Mouse (Mus musculus) cerebral cortex, adult 2 months (tissue): ENCODE results near the gene Vangl1.

Experiments used
- WGBS: fragments of 180-500 bp; shearing (Covaris S2); methylation state at CpG from one replicate; pipeline ENCODE4 v1.1.7; 2018; 5-methylcytosine and 5-hydroxymethylcytosine counted together

Vangl1 gene

DNA sequence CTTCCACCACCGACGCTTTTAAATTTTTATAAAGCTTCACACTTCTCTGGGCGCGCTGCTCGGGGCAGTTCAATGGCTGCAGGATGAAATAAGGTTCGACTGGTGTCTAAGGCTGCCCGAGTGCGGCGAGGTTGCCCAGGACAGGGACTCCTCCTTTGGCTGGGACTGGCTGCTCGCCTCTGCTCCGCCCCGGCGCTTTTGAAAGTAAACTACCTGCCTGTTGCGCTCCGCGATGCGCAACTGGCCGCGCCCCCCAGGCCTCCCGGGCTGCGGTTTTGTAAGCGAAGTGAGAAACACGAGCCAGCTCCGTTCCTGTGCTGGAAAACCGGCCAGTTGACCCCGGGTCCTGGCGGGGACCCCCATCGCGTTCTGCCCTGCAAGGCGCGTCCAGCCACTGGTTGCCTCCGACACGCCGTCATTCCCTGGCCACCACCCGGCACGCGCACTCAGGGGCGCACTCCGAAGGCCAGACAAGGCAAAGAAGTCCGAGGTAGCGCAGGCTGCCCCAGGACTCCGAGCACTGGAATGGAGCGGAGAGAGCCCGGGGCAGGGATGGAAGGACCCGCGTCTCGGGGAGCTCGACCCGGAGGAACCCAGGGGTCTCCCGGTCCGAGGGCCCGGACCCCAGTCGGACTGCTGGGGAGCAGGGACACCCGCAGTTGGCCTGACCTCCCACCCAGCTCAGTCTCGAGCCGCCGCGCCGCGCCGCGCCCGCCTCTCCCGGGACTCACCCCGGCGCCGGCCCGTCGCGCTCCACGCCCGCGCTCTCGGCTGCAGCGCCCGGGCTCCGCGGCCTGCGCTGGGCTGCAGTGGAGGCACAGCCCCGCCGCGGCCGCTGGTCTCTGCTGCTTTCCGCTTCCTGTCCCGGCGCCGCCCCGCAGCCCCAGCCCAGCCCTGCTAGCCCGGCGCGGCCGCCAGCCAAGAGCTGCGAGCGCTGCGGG lies at the start of gene Vangl1:
TSS of gene Vangl1 (minus strand) at position 913 of the 941 bp plus-strand sequence.
- WGBS = under 1% methylated on average over 89 of the region's 95 CpGs

DNA sequence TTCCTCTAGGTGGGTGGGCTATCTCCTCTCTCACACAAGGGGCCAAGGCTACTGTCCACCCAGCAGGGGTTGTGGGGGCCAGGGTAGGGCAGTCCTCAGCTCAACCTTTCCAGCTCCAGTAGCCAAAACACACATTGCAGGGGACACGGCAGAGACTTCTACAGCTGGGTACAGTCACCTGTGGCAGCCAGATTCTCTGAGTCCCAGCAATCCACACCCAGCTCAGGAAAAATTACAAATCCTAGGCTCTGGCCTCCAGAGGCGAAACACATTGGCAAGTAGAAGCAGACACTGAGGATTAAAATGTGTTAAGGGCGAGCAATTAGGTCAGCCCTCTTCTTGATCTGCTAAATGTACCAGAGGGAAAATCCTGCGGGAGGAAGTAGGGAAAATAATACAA lies 49.1 kb upstream of the Vangl1 start:
- WGBS = 73% methylated on average over 4 of the region's 4 CpGs

DNA sequence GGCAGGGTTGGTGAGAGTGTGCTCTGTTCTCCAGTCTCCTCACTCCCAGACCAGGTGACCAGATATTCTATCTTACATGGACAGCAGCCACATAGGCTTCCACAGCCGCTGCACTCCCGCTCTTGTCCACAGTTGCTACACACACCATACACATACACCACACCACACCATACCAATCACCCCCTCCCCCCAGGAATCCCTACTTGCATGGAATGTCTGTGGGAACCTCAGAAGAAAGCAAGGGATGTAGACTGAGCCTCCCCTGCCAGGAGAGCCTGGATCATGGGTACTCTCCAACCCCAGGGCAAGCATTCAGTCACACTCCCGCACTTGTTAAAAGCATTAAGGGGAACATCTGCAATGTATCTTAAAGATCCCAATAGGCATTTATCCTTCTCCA lies 48.4 kb upstream of the Vangl1 start:
- 88% methylated on average over 3 of the region's 3 CpGs for WGBS

DNA sequence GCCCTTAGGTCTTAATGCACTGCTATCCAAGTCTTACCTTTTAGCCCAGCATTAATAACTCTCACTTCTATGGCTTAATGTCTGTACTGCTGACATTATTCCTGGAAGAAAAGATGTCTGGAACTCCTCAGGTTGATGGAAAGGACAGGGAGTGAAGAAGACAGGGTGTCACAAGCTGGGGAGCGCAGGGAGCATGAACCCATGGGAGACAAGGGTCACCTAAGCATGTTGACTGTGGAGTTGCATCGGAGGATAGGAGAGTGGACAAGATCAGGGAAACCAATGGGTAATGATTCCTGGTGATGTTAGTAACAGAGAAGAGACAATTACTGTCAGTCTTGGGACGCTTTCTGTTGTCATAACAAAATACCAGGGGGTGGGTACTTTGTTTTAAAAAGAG lies 46.4 kb upstream of the Vangl1 start:
- WGBS = over 99% methylated on average over 3 of the region's 3 CpGs

DNA sequence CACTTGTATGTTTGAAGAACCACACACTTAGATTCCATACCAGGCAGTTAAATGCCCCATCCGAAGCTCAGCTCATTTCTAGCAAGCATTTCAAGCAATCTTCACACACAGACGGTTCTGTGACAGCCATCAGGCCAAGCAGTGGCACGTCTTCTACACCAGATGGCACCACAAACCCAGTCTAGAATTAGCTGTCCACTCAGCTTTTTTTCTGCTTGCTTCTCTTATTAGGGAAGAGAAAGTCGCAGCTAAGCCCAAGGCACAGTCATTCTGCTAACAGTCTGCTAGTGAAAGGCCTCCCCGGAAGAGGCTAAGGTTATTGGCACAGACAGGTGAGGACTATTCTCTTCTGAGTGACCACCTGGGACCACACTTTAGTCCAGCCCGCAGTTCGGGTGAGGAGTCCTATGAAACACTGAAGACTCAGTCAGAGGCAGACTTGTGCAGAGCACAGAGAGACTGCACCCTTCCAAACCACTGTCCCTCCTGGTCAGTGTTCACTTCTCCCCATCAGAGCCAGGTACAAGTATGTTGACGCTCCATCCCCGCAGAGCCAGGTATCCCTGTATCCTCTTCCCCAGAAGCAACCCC lies 45.0 kb upstream of the Vangl1 start:
- WGBS = 48% methylated on average over 9 of the region's 9 CpGs

DNA sequence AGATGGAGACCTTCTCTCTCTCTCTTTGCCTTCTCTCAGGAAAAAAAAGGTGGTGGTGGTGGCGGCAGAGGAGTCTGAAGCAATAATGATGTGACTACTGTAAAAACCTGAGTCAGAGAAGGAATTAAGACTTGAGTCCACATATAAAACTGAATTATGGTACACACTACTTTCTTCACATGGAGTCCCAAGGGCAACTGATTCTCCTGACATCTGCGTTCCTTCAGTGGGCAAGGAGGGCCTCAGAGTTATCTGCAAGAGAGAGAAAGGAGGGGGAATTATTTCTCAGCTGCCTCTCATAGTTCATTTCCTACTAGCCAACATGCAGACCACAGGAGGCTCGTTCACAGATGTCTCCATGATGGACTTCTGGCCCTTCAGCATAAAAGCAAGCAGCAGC lies 40.1 kb upstream of the Vangl1 start:
- WGBS = 91% methylated on average over 3 of the region's 3 CpGs

DNA sequence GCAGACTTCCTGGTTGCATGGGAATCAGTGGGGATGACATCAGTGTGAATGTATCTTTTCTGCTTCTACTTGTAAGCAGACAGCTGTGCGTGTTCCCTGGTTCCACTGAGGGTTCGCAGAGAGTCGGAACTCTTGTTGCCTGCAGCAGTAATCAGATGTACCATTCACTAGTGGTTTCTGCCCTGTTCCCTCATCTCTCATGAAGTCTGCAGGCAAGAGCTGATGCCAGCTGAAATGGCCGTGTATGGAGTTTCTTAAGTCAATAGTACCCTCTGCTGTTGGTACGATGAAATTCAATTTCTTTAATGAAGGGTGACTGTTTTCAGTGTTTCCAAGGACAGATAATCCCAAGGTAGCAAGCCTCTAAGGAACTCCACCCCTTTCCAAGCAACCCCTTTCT lies 38.4 kb upstream of the Vangl1 start:
- 30% methylated on average over 5 of the region's 5 CpGs for WGBS

DNA sequence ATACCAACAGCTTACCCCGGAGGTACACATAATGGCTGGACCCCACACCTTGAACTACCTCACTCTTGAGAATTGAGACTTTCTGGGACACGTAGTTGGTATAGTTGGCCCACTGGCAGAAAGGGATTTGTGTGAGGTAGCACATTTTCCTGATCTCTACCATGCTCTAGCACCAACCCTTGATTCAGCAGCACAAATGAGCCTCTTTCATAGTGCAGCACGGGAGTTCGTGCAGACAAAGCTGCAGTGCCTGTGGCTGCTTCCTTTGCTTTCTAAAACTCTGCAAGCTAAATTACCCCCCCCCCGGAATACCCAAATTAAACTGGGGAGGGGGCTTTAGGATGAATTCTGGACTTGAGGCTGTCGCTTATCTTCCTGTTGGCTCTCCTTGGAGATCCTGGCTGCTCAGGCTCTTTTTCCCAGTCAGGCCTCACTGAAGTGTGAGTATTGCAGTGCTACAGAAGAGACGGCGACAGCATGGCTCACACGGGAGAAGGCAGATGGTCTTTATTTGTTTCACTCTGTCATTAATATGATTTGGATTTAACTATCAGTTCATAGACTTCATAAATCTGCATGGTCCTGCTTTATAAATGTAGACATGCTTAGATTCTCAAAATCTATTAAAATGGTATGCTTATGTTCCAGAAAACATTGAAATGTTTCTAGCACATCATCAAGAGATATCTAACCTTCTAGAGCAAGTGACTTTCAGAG lies 27.1 kb upstream of the Vangl1 start:
- WGBS = 89% methylated on average over 9 of the region's 9 CpGs

DNA sequence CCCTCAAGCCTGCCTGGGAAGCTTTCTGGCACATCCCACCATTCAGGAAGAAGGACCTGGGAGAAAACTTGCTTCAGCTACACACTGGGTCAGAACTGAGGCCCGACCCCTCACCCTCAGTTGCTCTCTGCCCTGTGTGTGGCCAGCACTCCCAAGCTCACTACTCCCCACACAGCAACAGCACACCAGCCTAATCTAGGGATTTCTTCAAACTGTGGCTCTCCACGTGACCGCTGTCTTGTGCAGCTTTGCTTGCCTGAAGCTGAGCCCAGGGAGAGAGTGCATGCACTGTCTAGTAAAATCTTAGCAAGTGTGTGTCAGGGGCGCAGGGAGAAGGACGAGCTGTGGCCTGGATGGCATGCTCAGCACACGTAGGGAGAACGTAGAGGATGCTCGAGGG lies 18.3 kb upstream of the Vangl1 start:
- WGBS = 92% methylated on average over 8 of the region's 8 CpGs

DNA sequence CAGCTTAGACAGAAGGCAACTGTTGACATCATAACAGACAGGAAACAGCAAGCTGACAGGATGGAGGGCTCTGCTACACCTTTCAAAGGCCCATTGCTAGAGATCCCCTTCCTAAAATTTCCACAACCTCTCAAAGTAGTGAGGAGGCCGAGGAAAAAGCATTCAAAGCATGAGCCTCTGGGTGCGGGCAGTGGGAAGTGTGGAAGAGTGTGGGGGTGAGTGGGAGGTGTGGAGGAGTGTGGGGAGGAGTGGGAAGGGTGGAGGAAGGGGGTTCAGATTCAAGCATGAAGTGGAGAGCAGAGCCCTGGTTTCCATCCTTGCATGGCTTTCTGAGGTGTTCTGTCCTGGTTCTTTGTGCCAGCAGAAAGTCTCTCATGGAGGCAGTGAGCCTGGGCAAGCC lies 13.8 kb upstream of the Vangl1 start:
- WGBS = 78% methylated on average over 2 of the region's 2 CpGs

DNA sequence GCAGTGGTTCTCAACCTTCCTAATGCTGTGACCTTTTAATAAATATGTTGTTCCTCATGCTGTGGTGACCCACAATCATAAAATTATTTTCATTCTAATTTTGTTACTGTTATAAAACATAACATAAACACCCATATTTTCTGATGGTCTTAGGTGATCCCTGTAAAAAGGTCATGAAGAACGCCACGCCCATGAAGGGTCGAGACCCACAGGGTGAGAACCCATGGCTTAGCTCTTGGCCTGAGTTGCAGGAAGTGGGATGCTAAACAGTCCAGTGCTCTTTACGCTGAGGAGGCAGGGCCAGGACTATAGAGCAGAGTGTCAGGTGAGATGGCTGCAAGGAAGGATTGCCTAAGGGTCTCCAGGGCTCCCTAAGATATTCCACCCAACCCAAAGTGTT lies 10.2 kb upstream of the Vangl1 start:
- 93% methylated on average over 4 of the region's 4 CpGs for WGBS

DNA sequence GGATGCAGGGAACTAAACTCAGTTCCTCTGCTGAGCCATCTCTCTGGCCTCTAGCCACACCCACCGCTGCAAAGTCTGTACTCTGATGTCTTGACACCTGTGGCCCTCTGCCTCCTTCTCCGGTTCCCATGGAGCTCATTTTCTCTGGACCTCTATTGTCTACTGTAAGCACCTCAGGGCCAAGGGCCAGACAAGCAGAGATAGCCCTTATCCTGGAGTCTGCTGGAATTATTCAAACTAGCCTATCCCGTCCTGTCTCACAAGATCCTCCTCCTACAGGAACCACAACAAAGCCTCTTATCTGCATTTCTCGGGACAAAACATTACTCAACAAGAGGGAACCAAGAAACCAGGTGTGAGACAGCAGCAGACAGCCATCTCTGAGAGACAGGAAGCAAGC lies 9.8 kb upstream of the Vangl1 start:
- WGBS = 88% methylated on average over 4 of the region's 4 CpGs

DNA sequence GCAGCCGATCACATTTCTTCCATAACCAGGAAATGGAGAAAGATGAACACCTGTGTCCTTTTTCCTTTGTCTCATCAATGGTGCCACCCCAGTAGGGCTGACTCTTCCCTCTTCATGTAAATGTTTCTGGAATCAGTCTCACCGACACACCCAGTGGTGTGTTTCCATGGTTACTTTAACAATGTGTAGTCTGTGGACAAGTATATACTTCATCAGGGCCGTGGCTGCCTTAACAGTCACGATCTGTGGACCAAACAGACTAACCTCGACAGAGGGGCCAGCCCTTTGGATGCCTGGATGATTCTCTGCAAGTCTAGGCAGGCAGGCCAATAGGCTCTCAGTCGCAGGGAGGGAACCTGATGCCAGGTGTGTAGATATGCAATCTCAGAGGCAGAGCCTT lies 8.4 kb upstream of the Vangl1 start:
- 63% methylated on average over 6 of the region's 6 CpGs for WGBS

DNA sequence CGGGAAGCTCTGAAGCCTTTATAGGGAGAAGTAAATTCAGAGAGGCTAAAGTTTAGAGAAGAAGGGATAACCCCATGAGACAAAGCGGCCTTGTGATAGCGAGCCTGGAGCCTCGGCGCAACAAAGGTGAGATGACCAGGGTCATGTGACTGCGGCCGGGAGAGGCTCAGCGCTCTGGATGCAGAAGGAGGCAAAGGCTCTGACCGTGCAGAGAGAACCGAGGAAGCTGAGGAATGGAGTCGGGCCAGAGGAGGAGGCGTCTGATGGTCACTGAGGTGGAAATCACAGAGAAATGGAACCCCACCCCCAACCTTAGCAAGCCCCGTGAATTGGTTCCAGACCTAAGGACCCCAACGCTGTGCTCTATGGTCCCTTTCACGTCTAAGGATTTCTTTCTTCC lies 7.8 kb upstream of the Vangl1 start:
- WGBS = 93% methylated on average over 15 of the region's 15 CpGs

DNA sequence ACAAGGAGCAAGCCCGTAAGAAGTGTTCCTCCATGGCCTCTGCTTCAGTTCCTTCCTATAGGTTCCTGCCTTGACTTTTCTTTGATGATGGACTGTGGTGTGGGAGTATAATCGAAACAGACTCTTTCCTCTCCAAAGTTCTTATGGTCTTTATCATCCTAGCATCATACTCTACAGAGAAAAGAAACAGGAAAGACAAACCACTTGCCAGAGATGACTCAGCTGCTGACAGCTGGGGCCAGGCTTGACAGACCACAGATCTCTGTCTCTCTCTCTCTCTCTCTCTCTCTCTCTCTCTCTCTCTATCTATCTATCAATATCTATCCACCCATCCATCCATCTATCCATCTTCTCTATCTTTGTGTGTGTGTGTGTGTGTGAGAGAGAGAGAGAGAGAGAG lies 6.8 kb upstream of the Vangl1 start:
- 84% methylated on average over 2 of the region's 2 CpGs for WGBS

DNA sequence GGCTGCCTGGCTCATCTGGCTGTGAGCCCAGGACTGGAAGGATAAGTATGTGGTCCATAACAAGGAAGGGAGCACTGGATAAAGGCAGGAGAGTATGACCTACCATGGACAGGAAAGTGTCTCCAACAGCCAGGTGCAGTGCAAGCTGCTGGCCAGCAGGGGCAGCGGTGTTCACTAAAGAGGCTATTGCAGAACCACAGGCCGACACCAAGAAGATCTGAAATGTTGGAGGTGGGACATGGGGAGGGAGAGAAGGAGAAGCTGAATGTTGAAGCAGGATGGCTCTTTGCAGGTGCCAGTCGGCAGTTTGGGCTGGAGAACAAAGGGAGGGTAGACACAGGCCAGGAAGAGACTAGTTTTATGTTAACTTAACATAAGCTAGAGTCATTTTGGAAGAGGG lies 6.3 kb upstream of the Vangl1 start:
- 75% methylated on average over 3 of the region's 3 CpGs for WGBS

DNA sequence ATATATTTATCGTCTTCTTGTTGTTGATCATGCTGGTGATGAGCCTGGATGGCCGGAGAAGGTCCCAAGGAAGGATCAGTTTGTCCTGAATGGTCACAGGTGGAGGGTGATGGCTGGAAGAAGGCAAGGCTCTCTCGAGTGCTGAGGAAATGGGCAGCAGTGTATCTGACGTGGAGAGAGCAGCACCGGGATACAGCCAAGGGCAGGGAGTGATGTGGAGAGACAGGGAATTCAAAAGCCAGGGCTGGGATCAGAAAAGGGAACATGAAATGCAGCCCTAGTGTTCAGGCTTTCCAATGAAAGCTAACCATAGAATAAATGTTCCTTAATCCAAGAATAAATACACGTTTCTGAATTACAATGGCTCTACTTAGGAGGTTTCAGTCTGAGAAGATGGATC lies 4.4 kb upstream of the Vangl1 start:
- 80% methylated on average over 6 of the region's 6 CpGs for WGBS

DNA sequence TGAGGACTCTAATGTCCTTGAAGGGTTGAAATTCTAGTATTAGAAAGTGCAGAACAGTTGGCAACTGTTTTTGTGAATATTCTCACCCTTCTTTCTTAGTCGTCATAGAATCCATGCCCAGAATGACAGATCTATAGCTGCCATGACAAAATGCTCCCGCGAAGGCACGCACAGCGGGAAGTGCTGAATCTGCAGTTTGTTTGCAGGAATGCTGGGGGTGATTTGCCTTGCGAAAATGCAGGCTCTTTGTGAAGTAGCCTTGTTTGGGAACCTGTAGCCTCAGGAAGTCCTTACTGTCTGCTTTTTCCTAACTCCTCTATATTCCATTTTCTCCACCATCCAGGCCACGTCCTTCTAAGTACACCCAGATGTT lies 951 bp upstream of the Vangl1 start:
- 17% methylated on average over 7 of the region's 7 CpGs for WGBS

DNA sequence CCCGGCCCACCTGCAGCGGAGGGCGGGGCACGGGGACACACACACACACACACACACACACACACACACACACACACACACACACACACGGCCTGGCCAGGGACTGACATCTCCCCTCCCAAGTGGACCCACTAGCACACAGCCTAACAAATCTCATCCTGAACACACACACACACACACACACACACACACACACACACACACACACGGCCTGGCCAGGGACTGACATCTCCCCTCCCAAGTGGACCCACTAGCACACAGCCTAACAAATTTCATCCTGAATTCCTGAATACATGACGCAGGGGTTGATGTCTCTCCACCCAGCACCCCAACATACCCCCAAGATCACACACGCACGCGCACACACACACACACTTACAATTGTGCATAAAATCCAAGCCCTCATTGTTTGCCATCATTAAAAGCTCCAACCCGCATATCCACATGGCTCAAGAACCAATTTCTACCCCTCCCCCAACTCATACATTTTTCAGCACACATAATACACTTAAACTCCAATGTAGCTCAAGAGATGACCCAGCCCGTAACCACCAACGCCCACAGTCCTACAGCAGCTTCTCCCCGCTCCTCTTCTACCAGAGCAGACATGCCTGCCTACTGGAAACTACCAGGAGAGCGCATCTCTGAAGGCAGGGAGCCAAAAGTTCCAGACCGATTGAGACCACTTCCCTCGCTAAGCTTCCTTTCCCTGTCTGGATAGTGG lies 403 bp upstream of the Vangl1 start:
- 7% methylated on average over 16 of the region's 17 CpGs for WGBS

DNA sequence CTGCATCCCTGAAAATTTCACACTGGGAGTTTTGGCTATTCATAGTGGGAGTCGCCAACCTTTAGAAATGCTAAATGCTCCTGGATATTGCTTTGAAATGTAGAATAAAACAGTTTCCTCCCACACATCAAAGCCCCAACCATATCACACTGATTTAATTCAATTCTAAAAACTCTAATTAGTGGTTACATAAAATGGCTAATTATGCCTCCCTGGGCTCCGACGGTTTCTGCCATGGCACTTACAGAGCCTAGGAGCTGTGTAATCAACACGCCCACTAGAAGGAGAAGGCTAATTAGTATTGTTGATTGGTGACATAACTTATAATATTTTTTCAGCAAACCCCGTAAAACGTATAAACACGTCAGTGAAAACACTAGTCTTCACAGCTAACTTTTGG lies 1.4 kb downstream of the Vangl1 start:
- 12% methylated on average over 7 of the region's 7 CpGs for WGBS

DNA sequence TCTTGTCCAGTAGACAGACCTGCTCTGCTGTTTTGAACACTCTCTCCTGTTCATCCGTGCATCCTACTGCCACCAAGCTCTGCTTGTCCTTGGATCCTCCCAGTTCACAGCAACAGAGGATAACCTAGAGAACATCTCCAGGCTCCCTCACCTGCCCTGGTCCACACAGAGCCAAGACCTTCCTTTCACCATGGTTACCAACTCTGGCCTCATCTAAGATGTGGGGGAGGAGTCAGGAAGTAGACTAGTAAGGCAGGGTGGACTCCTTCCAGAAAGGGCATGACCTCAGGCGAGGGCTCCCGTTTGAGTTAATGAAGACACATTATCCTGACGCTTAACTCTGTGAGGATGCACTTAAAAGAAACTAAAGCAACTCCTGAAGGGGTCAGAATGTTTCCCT lies 4.5 kb downstream of the Vangl1 start:
- WGBS = 80% methylated on average over 4 of the region's 4 CpGs

DNA sequence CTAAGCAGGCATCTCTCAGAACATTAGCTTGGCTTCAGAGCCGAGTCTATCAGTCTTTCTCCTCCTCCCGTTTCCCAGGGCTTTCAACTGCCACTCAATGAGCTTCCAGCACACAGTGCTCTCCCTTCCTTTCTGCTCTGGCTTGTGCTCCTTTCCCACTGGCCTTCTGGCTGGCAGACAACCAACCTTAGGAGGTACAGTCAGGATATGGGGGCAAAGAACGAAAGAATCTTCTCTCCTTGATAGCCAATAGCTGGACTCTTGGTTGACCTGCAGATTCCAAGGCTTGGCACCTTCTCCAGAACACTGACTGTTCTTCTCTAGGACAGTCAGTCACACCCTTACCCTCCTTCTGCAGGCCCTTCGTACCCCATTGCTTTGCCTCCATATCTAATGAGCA lies 5.3 kb downstream of the Vangl1 start:
- WGBS = 63% methylated on average over 4 of the region's 4 CpGs
